Mouse (Mus musculus): ENCODE measurements around the gene Spns2.
"Not testable (repeated sequence)": the region's sequence is repeated elsewhere in the genome, so short reads cannot be mapped to it uniquely, and the experiment has no call there.

The Spns2 gene

GRCm38 (mm10) chr11:72434963-72435693 is 54.6 kb downstream of the Spns2 start, which contains the start of gene Ggt6:
Gene Ggt6 (plus strand): TSS chr11:72435526.
- no peak for DNase-seq

- DNase-seq: not testable (repeated sequence)
These were observed 59.2 kb downstream of the Spns2 start for GRCm38 (mm10) chr11:72430311-72431068.

- peak; percentile 58 for DNase-seq
These were observed 60.4 kb downstream of the Spns2 start for GRCm38 (mm10) chr11:72429288-72429690.

GRCm38 (mm10) chr11:72428694-72429093 is 61.0 kb downstream of the Spns2 start:
- DNase-seq: peak; percentile 44

- no peak for DNase-seq
These were observed 62.8 kb downstream of the Spns2 start for GRCm38 (mm10) chr11:72426884-72427283.

- DNase-seq: no peak
These were observed 64.5 kb downstream of the Spns2 start for GRCm38 (mm10) chr11:72425201-72425600.

- DNase-seq: no peak
These were observed 66.0 kb downstream of the Spns2 start for GRCm38 (mm10) chr11:72423686-72424085.

GRCm38 (mm10) chr11:72421518-72422278 is 68.0 kb downstream of the Spns2 start:
- no peak for DNase-seq

- no peak for DNase-seq
These were observed 69.1 kb downstream of the Spns2 start for GRCm38 (mm10) chr11:72420460-72421122.

GRCm38 (mm10) chr11:72419006-72419405 is 70.7 kb downstream of the Spns2 start:
- no peak for DNase-seq

- DNase-seq: no peak
These were observed 71.5 kb downstream of the Spns2 start for GRCm38 (mm10) chr11:72418227-72418626.

- DNase-seq: no peak
These were observed 72.3 kb downstream of the Spns2 start for GRCm38 (mm10) chr11:72417376-72417775.

- no peak for DNase-seq
These were observed 73.0 kb downstream of the Spns2 start for GRCm38 (mm10) chr11:72416666-72417065.

- no peak for DNase-seq
These were observed 74.5 kb downstream of the Spns2 start for GRCm38 (mm10) chr11:72415155-72415554.

- DNase-seq: no peak
These were observed 76.0 kb downstream of the Spns2 start for GRCm38 (mm10) chr11:72413601-72414190.

- no peak for DNase-seq
These were observed 76.7 kb downstream of the Spns2 start for GRCm38 (mm10) chr11:72413016-72413415.

- no peak for DNase-seq
These were observed 77.8 kb downstream of the Spns2 start for GRCm38 (mm10) chr11:72411945-72412344.

GRCm38 (mm10) chr11:72411093-72411921 is 78.4 kb downstream of the Spns2 start, which contains the start of gene Smtnl2:
Gene Smtnl2 (minus strand): TSS chr11:72411713.
- no peak for DNase-seq

GRCm38 (mm10) chr11:72410521-72411092 is 79.1 kb downstream of the Spns2 start:
- DNase-seq: no peak

GRCm38 (mm10) chr11:72409649-72410385 is 79.9 kb downstream of the Spns2 start:
- DNase-seq: no peak

Measured in cerebellum, adult 11 months (tissue).